Mouse (Mus musculus) gastrocnemius, postnatal 36 days (tissue): ENCODE measurements around the gene Carhsp1. TPM values are rescaled to one million over a fixed set of nuclear protein-coding genes. Genes with fewer than 3 reads are reported as not detected.

Experiments
- DNase-seq, 2 experiments: peaks; one replicate each; pipeline ENCODE4 v3.0.0; 2022
- intact Hi-C: fragments of 180-260 bp; cut with DNase I; formaldehyde crosslinking; loops from one replicate; pipeline ENCODE4 v1.15.1; 2025
- long read RNA-seq, 2 experiments: library from polyadenylated mRNA; stranded (forward); transcript quantifications; one replicate each; pipeline ENCODE4 v2.0.0; 2021
- total RNA-seq, 2 experiments: library from RNA; stranded (reverse); gene quantifications; 2 replicates each; pipeline ENCODE4 v1.2.3; 2021

The Carhsp1 gene
- total RNA-seq = 1 to 10 TPM; 5.4 to 6.4 TPM
- long read RNA-seq, experiment 1, transcript Carhsp1-201 (4 exons, 2,858 nt) = major isoform, 8 of 8 reads
- long read RNA-seq, experiment 1, partial matches to known transcripts = 0 of 8 reads
- long read RNA-seq, experiment 1, other reads (novel, unspliced or antisense) = 0 of 8 reads
- long read RNA-seq, experiment 2, transcript Carhsp1-201 (4 exons, 2,858 nt) = major isoform, 5 of 8 reads
- long read RNA-seq, experiment 2, partial matches to known transcripts = 3 of 8 reads
- long read RNA-seq, experiment 2, other reads (novel, unspliced or antisense) = 0 of 8 reads

DNA sequence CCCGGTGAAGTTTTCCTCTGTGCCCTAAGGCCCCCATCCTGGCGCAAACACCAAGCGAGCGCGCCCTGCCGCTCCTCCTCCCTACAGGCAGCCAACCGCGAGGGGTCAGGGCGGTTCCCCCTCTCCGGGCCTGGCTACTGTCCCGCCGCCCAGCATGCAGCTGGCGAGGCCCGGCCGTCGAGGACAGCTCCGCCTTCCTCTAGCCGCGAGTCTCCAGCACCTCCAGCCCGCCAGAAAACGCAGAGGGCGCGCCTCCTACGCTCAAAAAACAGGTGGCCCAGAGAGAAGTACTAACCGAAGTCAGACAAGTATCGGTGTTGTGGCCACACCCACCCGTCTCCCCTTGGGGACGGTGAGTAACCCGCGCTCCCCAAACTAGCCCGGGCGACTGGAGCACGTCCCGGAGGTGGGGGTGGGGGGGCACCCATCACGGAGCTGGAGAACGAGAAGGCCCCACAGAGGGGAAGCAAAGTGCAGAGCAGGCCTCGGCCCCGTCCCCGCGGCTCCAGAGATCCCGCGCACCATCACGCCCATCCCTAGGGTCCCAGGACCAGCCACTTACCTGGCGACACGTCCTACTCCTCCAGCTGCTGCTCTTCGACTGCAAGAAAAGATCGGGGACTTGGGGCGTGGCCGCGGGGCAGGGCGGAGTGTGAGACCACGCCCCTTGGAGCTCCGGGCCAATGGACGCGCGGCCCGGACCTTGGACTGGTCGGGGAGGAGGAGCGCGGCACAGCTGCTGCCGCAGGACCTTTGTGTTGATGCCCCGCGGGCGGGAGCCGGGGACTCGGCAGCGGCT, at the start of gene Carhsp1:
Carhsp1 (minus strand) TSS at position 605 of the 799 bp plus-strand sequence.
- intact Hi-C loops = loop anchor here (2.0 kb wide), 2 partner anchors 29 to 177 kb away; no protein-coding TSS in a partner anchor
- peak; percentile 93 for DNase-seq

DNA sequence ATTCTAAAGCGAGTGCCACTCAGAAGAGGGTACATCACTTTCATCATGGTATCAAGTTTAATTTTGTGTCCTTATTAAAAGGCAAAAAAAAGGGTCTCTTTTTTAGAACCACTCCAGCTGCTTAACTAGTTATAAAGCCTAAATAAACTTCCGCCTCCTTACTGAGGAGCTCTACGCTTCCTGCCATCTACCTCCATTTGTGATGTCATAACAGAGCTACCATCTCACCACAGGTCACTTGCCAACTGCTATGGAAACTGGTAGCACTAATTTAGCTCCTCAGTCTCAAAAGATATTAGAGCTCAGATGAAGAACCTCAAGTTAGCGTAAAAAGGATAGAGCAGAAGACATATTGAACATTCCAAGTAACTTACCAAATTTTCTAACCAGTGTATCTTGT, 48.5 kb upstream of the Carhsp1 start:
- no peak for DNase-seq
- intact Hi-C loops = no loop called here

DNA sequence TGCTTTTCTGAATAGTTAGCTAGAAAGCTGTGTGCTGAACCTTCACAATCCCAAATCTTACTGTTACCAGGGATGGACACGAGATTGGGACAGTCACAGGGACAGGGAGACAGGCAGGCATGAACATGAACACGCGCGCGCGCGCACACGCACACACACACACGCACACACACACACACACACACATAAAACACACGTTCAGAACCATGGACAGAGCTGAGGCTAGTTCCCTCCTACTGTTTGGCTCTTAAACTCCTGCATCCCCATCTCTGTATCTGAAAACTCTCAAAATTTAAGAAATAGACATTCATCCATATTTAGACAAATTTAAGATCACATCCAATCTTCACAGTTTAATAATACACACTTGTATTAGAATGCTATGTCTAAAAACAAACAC, 45.8 kb upstream of the Carhsp1 start:
- intact Hi-C loops = no loop called here

GRCm38 (mm10) chr16:8716300-8716699, 44.3 kb upstream of the Carhsp1 start:
- intact Hi-C loops = no loop called here

More for the DNA sequence above, 45.8 kb upstream of the Carhsp1 start:
- no peak for DNase-seq

GRCm38 (mm10) chr16:8715513-8716080, 43.6 kb upstream of the Carhsp1 start:
- intact Hi-C loops = no loop called here
- DNase-seq = no peak

More at GRCm38 (mm10) chr16:8716300-8716699, 44.3 kb upstream of the Carhsp1 start:
- DNase-seq = no peak

DNA sequence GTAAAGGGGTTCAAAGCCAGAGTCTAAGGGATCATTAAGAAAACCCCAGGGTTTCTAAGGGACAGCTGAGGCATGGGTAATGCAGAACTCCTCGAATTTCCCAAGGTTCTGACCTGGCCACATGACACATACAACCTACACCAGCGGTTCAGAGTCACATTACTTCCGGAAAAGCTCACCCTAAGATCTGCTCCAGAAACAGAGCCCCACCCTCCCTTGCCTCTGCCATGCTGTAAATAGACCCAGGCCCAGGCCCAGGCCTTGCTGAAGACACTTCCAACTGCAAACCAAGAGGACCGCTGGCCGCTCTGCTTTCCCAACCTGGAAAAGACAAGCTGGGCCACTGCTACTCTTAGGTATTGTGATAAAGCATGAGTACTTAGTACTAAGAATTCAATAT, 42.9 kb upstream of the Carhsp1 start:
- no peak for DNase-seq
- intact Hi-C loops = no loop called here

DNA sequence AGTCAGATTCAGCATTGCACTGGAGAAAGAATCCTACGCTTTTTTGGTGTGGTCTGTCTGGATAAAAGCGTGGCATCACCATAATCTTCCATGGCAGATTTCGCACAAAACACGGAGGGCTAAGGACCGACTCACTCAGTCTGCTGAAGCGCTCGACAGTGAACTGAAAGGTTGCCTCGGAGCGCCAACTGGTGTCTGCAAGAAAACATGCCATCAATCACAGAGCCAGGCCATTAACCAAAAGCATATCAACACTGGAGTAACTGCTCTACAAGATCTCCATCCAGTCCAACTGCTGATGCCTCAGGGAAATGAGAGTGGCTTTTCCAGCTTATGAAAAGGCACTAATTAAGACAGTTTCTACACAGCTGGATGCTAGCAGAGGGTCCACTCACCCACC, 40.0 kb upstream of the Carhsp1 start:
- intact Hi-C loops = no loop called here
- DNase-seq = no peak

GRCm38 (mm10) chr16:8700586-8700985, 28.6 kb upstream of the Carhsp1 start:
- intact Hi-C loops = no loop called here
- DNase-seq = no peak

DNA sequence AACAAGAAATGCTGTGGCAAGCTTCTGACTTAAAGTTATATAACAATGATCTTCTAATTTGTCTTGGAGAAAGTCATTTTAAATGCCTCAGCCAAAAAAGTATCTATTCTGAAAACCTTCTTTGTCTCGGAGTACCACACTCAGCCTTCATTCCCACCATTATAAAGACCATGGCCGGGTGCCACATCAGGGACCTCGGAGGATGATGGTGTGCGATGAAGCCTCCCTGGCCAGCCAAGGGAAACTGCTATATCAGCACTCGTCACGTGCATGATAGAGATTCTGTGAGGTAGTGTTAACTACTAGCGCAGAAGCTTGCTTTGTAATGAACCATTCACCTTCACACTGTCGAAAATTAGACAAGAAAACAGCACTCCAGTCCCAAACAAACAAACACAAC, 27.6 kb upstream of the Carhsp1 start:
- no peak for DNase-seq
- intact Hi-C loops = no loop called here

- intact Hi-C loops = no loop called here
- DNase-seq = no peak
These were observed 19.3 kb upstream of the Carhsp1 start for GRCm38 (mm10) chr16:8691206-8691605.

DNA sequence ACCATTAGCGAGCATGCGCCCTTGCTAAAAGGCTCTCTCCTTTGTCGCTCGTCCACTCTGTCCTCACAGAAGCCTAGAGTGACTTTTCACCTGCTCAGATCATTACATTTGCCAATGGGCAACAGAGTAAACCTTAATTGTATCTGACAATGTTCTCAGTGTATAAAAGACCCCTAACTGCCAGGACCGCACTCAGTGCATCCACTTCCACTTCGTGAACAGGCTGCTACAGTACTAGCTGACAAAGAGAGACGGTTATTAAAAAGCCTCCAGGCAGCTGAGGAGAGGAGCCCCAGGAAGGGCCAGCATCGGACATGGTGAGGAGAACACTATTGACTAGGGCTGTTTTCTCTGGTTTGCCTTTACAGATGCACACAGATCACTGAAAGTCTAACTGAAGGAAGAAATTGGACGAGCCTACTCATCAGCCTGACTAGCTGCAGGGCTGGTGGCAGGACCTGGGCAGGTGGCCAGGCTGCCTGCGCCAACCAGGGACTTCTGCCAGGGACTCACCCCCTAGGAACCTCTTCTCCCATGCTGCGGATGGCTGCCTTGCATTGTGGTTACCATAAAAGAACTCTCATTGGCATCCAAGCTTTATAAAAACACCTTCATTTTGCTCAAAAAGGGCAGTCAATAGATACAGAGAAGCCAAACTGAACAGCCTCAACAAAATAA, 18.2 kb upstream of the Carhsp1 start:
- intact Hi-C loops = no loop called here
- no peak for DNase-seq

DNA sequence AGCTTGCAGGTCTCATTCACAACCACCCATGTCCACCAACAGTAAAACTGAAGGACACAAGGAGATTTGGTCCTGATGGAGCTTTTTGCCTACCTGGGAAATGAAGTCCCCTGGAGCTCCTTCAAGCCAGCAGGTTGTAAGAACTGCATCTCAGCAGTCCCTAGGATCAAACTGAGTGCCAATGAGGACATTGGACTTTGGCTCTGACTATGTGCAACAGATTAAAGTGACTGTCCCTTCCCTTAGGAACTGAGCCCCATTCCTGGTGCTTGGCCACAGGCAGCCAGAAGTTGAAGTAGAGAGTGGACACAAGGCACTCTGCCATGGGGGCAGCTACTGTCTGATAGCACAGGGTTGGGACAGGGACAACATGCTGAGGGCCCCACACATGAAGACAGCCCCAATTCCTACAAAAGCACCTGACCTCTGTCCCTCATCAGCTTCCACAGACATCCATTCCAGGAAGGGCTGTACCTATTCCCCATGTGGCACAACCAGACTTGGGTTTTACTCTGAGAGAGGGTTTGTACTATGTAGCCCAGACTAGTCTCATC, 15.7 kb upstream of the Carhsp1 start:
- intact Hi-C loops = loop anchor here (2.0 kb wide), 1 partner anchor 81 kb away; no protein-coding TSS in a partner anchor
- no peak for DNase-seq

GRCm38 (mm10) chr16:8686871-8687535, 15.0 kb upstream of the Carhsp1 start:
- no peak for DNase-seq
- intact Hi-C loops = loop anchor here (1.0 to 2.0 kb wide), 2 partner anchors 82 to 180 kb away; no protein-coding TSS in a partner anchor

GRCm38 (mm10) chr16:8686121-8686870, 14.3 kb upstream of the Carhsp1 start:
- peak in 1 of 2 experiments; percentile 53 for DNase-seq
- intact Hi-C loops = loop anchor here (1.0 to 2.0 kb wide), 2 partner anchors 83 to 181 kb away; no protein-coding TSS in a partner anchor

DNA sequence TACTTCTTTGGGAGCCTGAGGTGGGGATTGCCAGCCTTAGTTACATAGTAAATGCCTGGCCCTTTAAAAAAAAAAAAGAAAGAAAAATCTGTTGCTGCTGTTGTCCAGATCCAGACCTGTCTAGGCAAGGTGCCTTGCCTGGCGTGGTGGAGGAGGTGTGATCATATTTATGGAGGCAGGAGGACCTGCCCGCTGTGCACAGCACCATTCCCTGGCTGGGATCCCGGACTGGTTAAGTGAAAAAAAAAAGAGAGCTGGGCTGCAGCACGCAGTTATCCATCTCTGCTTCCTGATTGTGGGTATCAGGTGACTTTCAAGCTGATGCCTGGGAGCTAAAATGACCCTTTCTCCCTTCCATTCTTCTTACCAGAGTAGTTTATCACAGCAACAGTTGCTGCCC, 13.1 kb upstream of the Carhsp1 start:
- DNase-seq = no peak
- intact Hi-C loops = no loop called here

- no peak for DNase-seq
- intact Hi-C loops = no loop called here
These were observed 8.5 kb upstream of the Carhsp1 start, which contains the start of gene Gm5767 for GRCm38 (mm10) chr16:8680470-8680869. Gm5767 (plus strand) TSS chr16:8680770.

GRCm38 (mm10) chr16:8679780-8680179, 7.8 kb upstream of the Carhsp1 start:
- no peak for DNase-seq
- intact Hi-C loops = no loop called here

- DNase-seq = no peak
- intact Hi-C loops = no loop called here
These were observed 6.7 kb upstream of the Carhsp1 start for GRCm38 (mm10) chr16:8678676-8679075.

DNA sequence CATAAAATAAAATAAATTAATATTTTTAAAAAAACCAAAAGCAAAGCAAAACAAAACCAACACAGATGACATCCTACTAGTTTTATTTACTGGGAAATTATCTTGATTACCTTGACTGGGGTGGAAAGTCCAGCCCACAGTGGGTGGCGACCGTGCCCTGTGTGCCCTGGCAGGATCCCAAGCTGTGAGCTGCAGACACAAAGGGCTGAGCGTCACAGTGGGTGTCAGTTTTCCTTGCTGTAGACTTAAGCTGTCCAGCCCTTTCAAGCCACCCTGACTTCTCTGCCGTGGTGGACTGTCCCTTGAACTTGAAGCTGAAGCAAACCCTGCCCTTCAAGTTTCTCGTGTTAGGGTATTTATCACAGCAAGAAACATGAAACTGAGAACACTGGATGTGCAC, 6.1 kb upstream of the Carhsp1 start:
- intact Hi-C loops = no loop called here
- no peak for DNase-seq
